Mouse (Mus musculus): ENCODE measurements around the gene Pim3. TPM values are rescaled to one million over a fixed set of nuclear protein-coding genes. Genes with fewer than 3 reads are reported as not detected.

The Pim3 gene
- total RNA-seq, 1 experiment from 2014 or later, result 18.3 TPM

GRCm38 (mm10) chr15:88865888-88866695, 4.1 kb downstream of the Pim3 start:
- no peak for ATAC-seq (replicated peaks in 1 of 2; ENCODE audit: insufficient read depth in 1 of 2, low FRiP score in 2 of 2, low TSS enrichment in 1 of 2, low read depth in 1 of 2, poor library complexity in 2 of 2, severe bottlenecking in 2 of 2)

- no peak for ATAC-seq (replicated peaks in 1 of 2; ENCODE audit: insufficient read depth in 1 of 2, low FRiP score in 2 of 2, low TSS enrichment in 1 of 2, low read depth in 1 of 2, poor library complexity in 2 of 2, severe bottlenecking in 2 of 2)
Measured at GRCm38 (mm10) chr15:88866934-88867356, 5.0 kb downstream of the Pim3 start.

- ATAC-seq (replicated peaks in 1 of 2; ENCODE audit: insufficient read depth in 1 of 2, low FRiP score in 2 of 2, low TSS enrichment in 1 of 2, low read depth in 1 of 2, poor library complexity in 2 of 2, severe bottlenecking in 2 of 2), result no peak
Measured at GRCm38 (mm10) chr15:88867368-88868023, 5.5 kb downstream of the Pim3 start.

- ATAC-seq (replicated peaks in 1 of 2; ENCODE audit: insufficient read depth in 1 of 2, low FRiP score in 2 of 2, low TSS enrichment in 1 of 2, low read depth in 1 of 2, poor library complexity in 2 of 2, severe bottlenecking in 2 of 2), result no peak
Measured at GRCm38 (mm10) chr15:88868024-88868742, 6.2 kb downstream of the Pim3 start.

- ATAC-seq (replicated peaks in 1 of 2; ENCODE audit: insufficient read depth in 1 of 2, low FRiP score in 2 of 2, low TSS enrichment in 1 of 2, low read depth in 1 of 2, poor library complexity in 2 of 2, severe bottlenecking in 2 of 2), result no peak
Measured at GRCm38 (mm10) chr15:88870418-88871185, 8.6 kb downstream of the Pim3 start.

GRCm38 (mm10) chr15:88874061-88874460, 12.1 kb downstream of the Pim3 start:
- ATAC-seq (replicated peaks in 1 of 2; ENCODE audit: insufficient read depth in 1 of 2, low FRiP score in 2 of 2, low TSS enrichment in 1 of 2, low read depth in 1 of 2, poor library complexity in 2 of 2, severe bottlenecking in 2 of 2), result no peak

GRCm38 (mm10) chr15:88874477-88874876, 12.5 kb downstream of the Pim3 start:
- ATAC-seq (replicated peaks in 1 of 2; ENCODE audit: insufficient read depth in 1 of 2, low FRiP score in 2 of 2, low TSS enrichment in 1 of 2, low read depth in 1 of 2, poor library complexity in 2 of 2, severe bottlenecking in 2 of 2), result no peak

GRCm38 (mm10) chr15:88875625-88876081, 13.7 kb downstream of the Pim3 start:
- ATAC-seq (replicated peaks in 1 of 2; ENCODE audit: insufficient read depth in 1 of 2, low FRiP score in 2 of 2, low TSS enrichment in 1 of 2, low read depth in 1 of 2, poor library complexity in 2 of 2, severe bottlenecking in 2 of 2), result no peak

- peak; percentile 87 to 91 for ATAC-seq (replicated peaks in 1 of 2; ENCODE audit: insufficient read depth in 1 of 2, low FRiP score in 2 of 2, low TSS enrichment in 1 of 2, low read depth in 1 of 2, poor library complexity in 2 of 2, severe bottlenecking in 2 of 2)
Measured at GRCm38 (mm10) chr15:88876155-88877020, 14.4 kb downstream of the Pim3 start.

- ATAC-seq (replicated peaks in 1 of 2; ENCODE audit: insufficient read depth in 1 of 2, low FRiP score in 2 of 2, low TSS enrichment in 1 of 2, low read depth in 1 of 2, poor library complexity in 2 of 2, severe bottlenecking in 2 of 2), result no peak
Measured at GRCm38 (mm10) chr15:88877021-88877400, 15.0 kb downstream of the Pim3 start.

- no peak for ATAC-seq (replicated peaks in 1 of 2; ENCODE audit: insufficient read depth in 1 of 2, low FRiP score in 2 of 2, low TSS enrichment in 1 of 2, low read depth in 1 of 2, poor library complexity in 2 of 2, severe bottlenecking in 2 of 2)
Measured at GRCm38 (mm10) chr15:88881253-88882044, 19.5 kb downstream of the Pim3 start.

GRCm38 (mm10) chr15:88882851-88883250, 20.9 kb downstream of the Pim3 start:
- ATAC-seq (replicated peaks in 1 of 2; ENCODE audit: insufficient read depth in 1 of 2, low FRiP score in 2 of 2, low TSS enrichment in 1 of 2, low read depth in 1 of 2, poor library complexity in 2 of 2, severe bottlenecking in 2 of 2), result no peak

- no peak for ATAC-seq (replicated peaks in 1 of 2; ENCODE audit: insufficient read depth in 1 of 2, low FRiP score in 2 of 2, low TSS enrichment in 1 of 2, low read depth in 1 of 2, poor library complexity in 2 of 2, severe bottlenecking in 2 of 2)
Measured at GRCm38 (mm10) chr15:88883342-88883741, 21.4 kb downstream of the Pim3 start.

- ATAC-seq (replicated peaks in 1 of 2; ENCODE audit: insufficient read depth in 1 of 2, low FRiP score in 2 of 2, low TSS enrichment in 1 of 2, low read depth in 1 of 2, poor library complexity in 2 of 2, severe bottlenecking in 2 of 2), result no peak
Measured at GRCm38 (mm10) chr15:88885376-88885775, 23.4 kb downstream of the Pim3 start.

- ATAC-seq (replicated peaks in 1 of 2; ENCODE audit: insufficient read depth in 1 of 2, low FRiP score in 2 of 2, low TSS enrichment in 1 of 2, low read depth in 1 of 2, poor library complexity in 2 of 2, severe bottlenecking in 2 of 2), result no peak
Measured at GRCm38 (mm10) chr15:88889032-88889431, 27.0 kb downstream of the Pim3 start.

GRCm38 (mm10) chr15:88889994-88890393, 28.0 kb downstream of the Pim3 start:
- no peak for ATAC-seq (replicated peaks in 1 of 2; ENCODE audit: insufficient read depth in 1 of 2, low FRiP score in 2 of 2, low TSS enrichment in 1 of 2, low read depth in 1 of 2, poor library complexity in 2 of 2, severe bottlenecking in 2 of 2)

Measured in hematopoietic stem cell, adult 5-6 weeks (primary cell).